Mouse (Mus musculus) liver, adult 2 months (tissue): ENCODE measurements around the gene Prmt3.

ENCODE experiments used
- CTCF ChIP-seq: fragments of 200-500 bp; IDR thresholded peaks from 2 replicates; pipeline ENCODE4 v1.5.1; 2011; ENCODE audit warnings: low read depth, low read length, control low read depth
- POLR2A ChIP-seq: fragments of 200-500 bp; IDR thresholded peaks from 2 replicates; pipeline ENCODE4 v1.6.1; 2011; ENCODE audit warnings: low read length, control low read depth; ENCODE audit not compliant: insufficient read depth; ENCODE audit errors: extremely low read depth

GRCm38 (mm10) chr7:49774396-49774795 is 3.8 kb upstream of the Prmt3 start:
- no peak for TF ChIP-seq POLR2A
- TF ChIP-seq CTCF = no peak
